Mouse (Mus musculus): ENCODE data around the gene Tjp3.

Tjp3 gene

DNA sequence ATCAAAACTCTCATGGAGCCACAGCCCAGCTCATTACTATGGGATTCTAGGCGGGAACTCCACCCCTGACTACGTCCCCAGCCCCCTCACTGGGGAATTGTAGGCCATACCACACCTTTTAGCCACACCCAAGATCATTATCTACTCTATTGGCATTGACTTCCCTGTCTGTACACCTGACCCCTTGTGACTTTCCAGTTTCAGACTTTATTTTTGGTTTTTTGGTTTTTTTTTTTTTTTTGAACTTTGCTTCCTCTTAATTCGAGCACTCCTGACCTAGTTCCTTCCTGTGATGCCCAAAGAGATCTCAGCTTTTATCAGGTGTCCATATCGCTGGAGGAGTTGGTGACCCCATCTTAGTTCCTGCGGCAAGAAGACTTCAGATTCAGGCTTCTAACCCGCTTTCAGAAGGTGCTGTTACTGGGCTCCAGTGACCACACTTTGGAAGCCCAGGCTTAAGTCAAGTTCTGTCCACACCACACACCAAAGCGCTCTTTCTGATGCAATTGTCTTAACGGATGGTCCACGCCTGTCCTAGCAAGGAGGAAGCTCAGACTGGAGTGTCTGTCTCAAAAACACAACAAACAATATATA is at the start of gene Tjp3:
TSS of gene Tjp3 (minus strand) at position 71 of the 594 bp plus-strand sequence.
- POLR2A ChIA-PET, result interaction anchor here (0.6 to 8.2 kb wide), 90 partner anchors 8 to 1332 kb away, joined by 3 to 89 read pairs (median 5); partner anchors contain the start of genes Apba3 (in 2 of the 4), Cactin (in 2 of the 4), Dohh (in 2 of the 4) and Eef2 (in 2 of the 4)
- CTCF ChIA-PET, result interaction anchor here (0.6 to 10.3 kb wide), 90 partner anchors 8 to 1065 kb away, joined by 3 to 263 read pairs (median 7); partner anchors contain the start of genes Hmg20b (in 3 of the 4), Cactin (in 2 of the 4), Fzr1 (in 2 of the 4) and 4930404N11Rik (in 1 of the 4)

DNA sequence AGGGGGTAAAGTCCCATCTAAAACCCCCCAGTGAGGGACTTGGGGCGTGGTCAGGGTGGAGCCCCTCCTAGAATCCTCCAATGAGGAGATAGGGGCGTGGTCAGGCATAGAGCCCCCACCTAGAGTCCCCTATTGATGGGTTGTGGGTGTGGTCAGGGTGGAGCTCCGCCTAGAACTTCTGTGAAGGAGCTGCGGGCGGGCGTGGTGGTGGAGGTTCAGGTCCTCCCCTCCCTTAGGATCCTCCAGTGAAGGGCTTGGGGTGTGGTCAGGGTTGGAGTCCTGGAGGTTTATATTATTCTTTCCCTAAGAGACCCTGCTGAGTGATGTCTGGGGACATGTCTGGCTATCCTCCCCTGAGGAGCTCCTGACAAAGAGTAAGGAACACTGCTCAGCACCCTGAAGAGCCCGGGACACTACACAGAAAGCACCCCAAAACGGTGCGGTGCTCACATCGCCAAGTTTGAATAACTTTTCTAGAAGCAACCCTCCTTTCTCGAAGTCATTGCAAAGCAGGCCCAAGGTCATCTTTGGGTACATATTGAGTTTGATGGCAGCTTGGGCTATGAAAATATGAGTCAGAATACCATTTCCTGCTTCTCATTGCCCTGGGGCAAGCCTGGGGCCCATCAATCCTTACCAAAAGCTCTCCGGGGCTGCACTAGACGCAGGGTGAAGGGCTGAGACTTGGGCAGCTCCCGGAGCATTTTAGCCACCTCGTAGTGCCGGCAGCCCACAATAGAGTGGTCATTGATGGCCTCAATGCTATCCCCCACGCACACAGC is 49.4 kb upstream of the Tjp3 start:
- POLR2A ChIA-PET, result interaction anchor here in 3 of 4 experiments (0.5 to 3.7 kb wide), 42 partner anchors 10 to 665 kb away, joined by 3 to 32 read pairs (median 4); partner anchors contain the start of genes Cactin (in 3 of the 3), Hmg20b (in 2 of the 3), Pip5k1c (in 2 of the 3) and 4930404N11Rik (in 1 of the 3)

GRCm38 (mm10) chr10:81336558-81336957 is 45.2 kb upstream of the Tjp3 start:
- CTCF ChIA-PET, result interaction anchor here (0.5 to 3.4 kb wide), 11 partner anchors 32 to 489 kb away, joined by 3 to 29 read pairs (median 5); partner anchors contain the start of genes Tjp3 (in 2 of the 4), Atcay (in 1 of the 4) and Pip5k1c (in 1 of the 4)
- POLR2A ChIA-PET, result interaction anchor here in 3 of 4 experiments (0.6 to 5.1 kb wide), 16 partner anchors 9 to 230 kb away, joined by 3 to 38 read pairs (median 4); partner anchors contain the start of genes Cactin (in 2 of the 3) and Pip5k1c (in 2 of the 3)

More for the DNA sequence above, 49.4 kb upstream of the Tjp3 start:
- CTCF ChIA-PET, result interaction anchor here (0.5 to 7.4 kb wide), 50 partner anchors 9 to 264 kb away, joined by 3 to 155 read pairs (median 4); partner anchors contain the start of genes Cactin (in 2 of the 4), Hmg20b (in 2 of the 4), Pip5k1c (in 2 of the 4) and Atcay (in 1 of the 4)

GRCm38 (mm10) chr10:81335393-81336340 is 44.3 kb upstream of the Tjp3 start:
- CTCF ChIA-PET, result interaction anchor here (0.5 to 3.4 kb wide), 18 partner anchors 11 to 488 kb away, joined by 3 to 29 read pairs (median 4); partner anchors contain the start of genes Pip5k1c (in 2 of the 4), Tjp3 (in 2 of the 4), Atcay (in 1 of the 4) and Cactin (in 1 of the 4)
- POLR2A ChIA-PET, result interaction anchor here in 3 of 4 experiments (0.5 to 5.1 kb wide), 23 partner anchors 9 to 671 kb away, joined by 3 to 38 read pairs (median 4); partner anchors contain the start of genes Cactin (in 3 of the 3), Eef2 (in 1 of the 3), Pip5k1c (in 1 of the 3) and Tjp3 (in 1 of the 3)

DNA sequence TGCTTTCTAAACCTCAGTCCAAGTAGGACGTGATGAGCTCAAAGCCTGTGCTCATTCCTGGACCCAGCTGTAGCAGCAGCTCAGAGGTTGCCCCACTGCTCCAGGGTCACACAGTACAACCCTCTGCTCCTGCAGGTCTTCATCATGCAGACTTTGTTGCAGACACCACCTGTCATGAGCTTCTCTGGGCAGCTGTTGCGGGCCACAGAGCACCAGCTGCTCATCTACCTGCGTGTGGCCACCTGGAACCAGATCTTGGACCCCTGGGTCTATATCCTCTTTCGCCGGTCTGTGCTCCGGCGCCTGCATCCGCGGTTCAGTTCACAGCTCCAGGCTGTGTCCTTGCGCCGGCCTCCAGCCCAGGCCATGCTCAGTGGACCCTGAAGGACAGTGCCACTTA is 42.9 kb upstream of the Tjp3 start:
- ChIA-PET CTCF (interaction anchor here in 2 of 4 experiments (0.5 to 3.4 kb wide), 5 partner anchors 14 to 230 kb away, joined by 3 to 29 read pairs (median 5); partner anchors contain the start of genes Pip5k1c (in 2 of the 2), Cactin (in 1 of the 2) and Tjp3 (in 1 of the 2)), POLR2A (interaction anchor here in 3 of 4 experiments (0.5 to 5.1 kb wide), 15 partner anchors 8 to 374 kb away, joined by 3 to 38 read pairs (median 5); partner anchors contain the start of genes Cactin (in 3 of the 3), Gipc3 (in 1 of the 3), Pip5k1c (in 1 of the 3) and Tjp3 (in 1 of the 3))

DNA sequence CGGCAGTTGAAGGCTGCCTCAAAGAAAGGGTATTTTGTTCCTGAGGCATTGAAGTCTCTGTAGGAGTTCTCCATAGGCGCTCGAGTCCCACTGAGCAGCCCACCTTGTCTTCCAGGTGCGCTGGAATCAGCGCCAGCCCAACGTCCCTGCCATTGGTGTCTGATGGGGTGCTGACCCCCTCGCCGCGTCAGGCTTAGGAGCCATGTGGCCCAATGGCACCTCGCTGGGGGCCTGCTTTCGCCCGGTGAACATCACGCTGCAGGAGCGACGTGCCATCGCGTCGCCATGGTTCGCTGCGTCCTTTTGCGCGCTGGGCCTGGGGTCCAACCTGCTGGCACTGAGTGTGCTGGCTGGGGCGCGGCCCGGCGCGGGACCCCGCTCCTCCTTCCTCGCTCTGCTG is 40.9 kb upstream of the Tjp3 start:
- ChIA-PET POLR2A (interaction anchor here (0.6 to 1.8 kb wide), 6 partner anchors 9 to 15 kb away, joined by 3 to 11 read pairs (median 6); partner anchors contain the start of gene Cactin (in 2 of the 4)), CTCF (interaction anchor here in 3 of 4 experiments (0.6 to 1.1 kb wide), 3 partner anchors 8 to 131 kb away, joined by 3 to 7 read pairs (median 5); no protein-coding TSS in a partner anchor)

GRCm38 (mm10) chr10:81330007-81330406 is 38.6 kb upstream of the Tjp3 start:
- ChIA-PET POLR2A (interaction anchor here in 3 of 4 experiments (0.6 to 2.2 kb wide), 15 partner anchors 8 to 654 kb away, joined by 3 to 27 read pairs (median 4); partner anchors contain the start of genes Cactin (in 3 of the 3), Pip5k1c (in 1 of the 3) and Tjp3 (in 1 of the 3)), CTCF (interaction anchor here (0.6 to 3.5 kb wide), 13 partner anchors 9 to 230 kb away, joined by 3 to 23 read pairs (median 5); partner anchors contain the start of genes Cactin (in 1 of the 4), Gipc3 (in 1 of the 4) and Pip5k1c (in 1 of the 4))

GRCm38 (mm10) chr10:81329194-81329975 is 38.0 kb upstream of the Tjp3 start:
- ChIA-PET POLR2A (interaction anchor here in 3 of 4 experiments (0.6 to 2.2 kb wide), 15 partner anchors 9 to 653 kb away, joined by 3 to 27 read pairs (median 4); partner anchors contain the start of genes Cactin (in 3 of the 3), Pip5k1c (in 1 of the 3) and Tjp3 (in 1 of the 3)), CTCF (interaction anchor here (0.6 to 3.5 kb wide), 12 partner anchors 9 to 222 kb away, joined by 3 to 23 read pairs (median 4); partner anchors contain the start of genes Cactin (in 1 of the 4), Gipc3 (in 1 of the 4) and Pip5k1c (in 1 of the 4))

GRCm38 (mm10) chr10:81328386-81328785 is 37.0 kb upstream of the Tjp3 start, which contains the start of gene Tbxa2r:
Gene Tbxa2r, plus strand, starts transcription at chr10:81328731.
- CTCF ChIA-PET, result interaction anchor here in 1 of 4 experiments (0.9 to 3.5 kb wide), 4 partner anchors 11 to 36 kb away, joined by 3 to 23 read pairs (median 10); partner anchors contain the start of genes Gipc3 and Pip5k1c
- POLR2A ChIA-PET, result interaction anchor here in 3 of 4 experiments (0.6 to 2.8 kb wide), 11 partner anchors 8 to 78 kb away, joined by 3 to 27 read pairs (median 6); partner anchors contain the start of genes Cactin (in 3 of the 3), 4930404N11Rik (in 1 of the 3), Pip5k1c (in 1 of the 3) and Tjp3 (in 1 of the 3)

GRCm38 (mm10) chr10:81327959-81328358 is 36.6 kb upstream of the Tjp3 start:
- ChIA-PET CTCF (interaction anchor here in 1 of 4 experiments (1.0 to 3.5 kb wide), 3 partner anchors 10 to 35 kb away, joined by 3 to 23 read pairs (median 18); partner anchors contain the start of genes Gipc3 and Pip5k1c), POLR2A (interaction anchor here in 2 of 4 experiments (0.6 to 2.8 kb wide), 7 partner anchors 10 to 78 kb away, joined by 3 to 11 read pairs (median 4); partner anchors contain the start of gene 4930404N11Rik (in 1 of the 2))

DNA sequence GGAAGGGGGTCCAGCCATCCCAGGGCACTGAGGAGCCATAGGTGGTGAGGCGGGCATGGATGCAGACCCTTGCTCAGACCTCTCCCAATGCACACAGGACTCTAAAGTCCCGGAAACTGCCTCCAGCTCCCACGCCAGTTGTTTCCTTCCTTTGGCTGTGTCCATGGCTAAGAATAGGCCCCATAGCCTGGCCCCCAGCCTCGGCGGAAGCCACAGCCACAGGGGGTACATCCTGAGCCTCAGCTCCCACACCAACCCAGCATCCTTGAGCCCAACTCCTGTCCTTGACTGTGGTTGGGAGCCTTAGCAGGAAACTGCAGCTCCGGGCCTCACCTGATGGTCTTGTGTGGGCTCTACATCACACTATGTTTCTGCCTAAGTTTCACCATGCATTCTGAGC is 35.5 kb upstream of the Tjp3 start:
- POLR2A ChIA-PET, result interaction anchor here in 3 of 4 experiments (0.7 to 2.8 kb wide), 10 partner anchors 9 to 138 kb away, joined by 3 to 11 read pairs (median 4); partner anchors contain the start of genes Hmg20b (in 1 of the 3) and Pip5k1c (in 1 of the 3)
- CTCF ChIA-PET, result interaction anchor here in 3 of 4 experiments (0.5 to 1.6 kb wide), 6 partner anchors 14 to 760 kb away, joined by 3 to 7 read pairs (median 4); no protein-coding TSS in a partner anchor

DNA sequence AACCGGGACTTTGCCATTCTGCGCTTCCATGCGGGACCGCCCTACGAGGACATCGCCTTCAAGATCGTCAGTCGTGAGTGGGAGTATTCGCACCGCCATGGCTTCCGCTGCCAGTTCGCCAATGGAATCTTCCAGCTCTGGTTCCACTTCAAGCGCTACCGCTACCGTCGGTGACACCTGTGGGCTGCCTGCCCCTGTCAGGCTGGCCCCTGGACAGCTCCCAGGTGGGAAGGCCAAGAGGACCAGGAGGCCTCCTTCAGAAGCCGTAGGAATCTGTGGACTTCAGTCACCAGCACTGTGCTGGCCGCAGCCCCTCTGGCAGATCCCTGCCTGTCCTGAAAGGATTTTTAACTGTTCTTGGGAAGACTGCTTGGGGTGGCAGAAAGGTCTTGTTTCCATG is 34.4 kb upstream of the Tjp3 start:
- CTCF ChIA-PET, result interaction anchor here in 2 of 4 experiments (0.7 to 1.6 kb wide), 4 partner anchors 15 to 156 kb away, joined by 3 to 7 read pairs (median 4); no protein-coding TSS in a partner anchor
- POLR2A ChIA-PET, result interaction anchor here in 2 of 4 experiments (0.7 to 2.8 kb wide), 6 partner anchors 9 to 33 kb away, joined by 3 to 11 read pairs (median 6); partner anchors contain the start of gene Pip5k1c (in 1 of the 2)

DNA sequence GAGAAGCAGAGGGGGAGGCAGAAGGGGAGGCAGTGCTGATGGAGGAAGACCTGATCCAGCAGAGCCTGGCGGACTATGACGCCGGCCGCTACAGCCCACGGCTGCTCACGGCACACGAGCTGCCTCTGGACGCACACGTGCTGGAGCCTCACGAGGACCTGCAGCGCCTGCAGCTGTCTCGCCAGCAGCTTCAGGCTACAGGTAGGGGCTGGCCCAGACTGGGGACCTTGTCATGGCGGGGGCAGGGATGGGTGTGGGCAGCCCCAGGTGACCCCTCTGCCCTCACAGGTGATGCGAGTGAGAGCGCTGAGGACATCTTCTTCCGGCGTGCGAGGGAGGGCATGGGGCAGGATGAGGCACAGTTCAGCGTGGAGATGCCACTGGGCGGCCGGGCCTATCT is 33.8 kb upstream of the Tjp3 start:
- POLR2A ChIA-PET, result interaction anchor here in 2 of 4 experiments (0.7 to 1.7 kb wide), 4 partner anchors 8 to 16 kb away, joined by 3 to 6 read pairs (median 3); no protein-coding TSS in a partner anchor
- CTCF ChIA-PET, result no interaction called here
